Mouse (Mus musculus) bone marrow macrophage, adult 2 months (primary cell): ENCODE results near the gene Ncl.

Experiments used
- CTCF ChIP-seq: IDR thresholded peaks from 2 replicates; pipeline ENCODE4 v1.5.1; 2012; ENCODE audit warnings: low read depth, mild to moderate bottlenecking, low read length, moderate library complexity
- POLR2A ChIP-seq: IDR thresholded peaks from 2 replicates; pipeline ENCODE4 v1.6.1; 2012; ENCODE audit warnings: mild to moderate bottlenecking, low read depth, low read length, borderline replicate concordance

- TF ChIP-seq CTCF (no peak), POLR2A (no peak)
Observed at GRCm38 (mm10) chr1:86358229-86358905, 833 bp downstream of the Ncl start.
